Mouse (Mus musculus) forebrain, embryonic 11.5 days (tissue): ENCODE results near the gene Vmn2r22. TPM values are rescaled to one million over a fixed set of nuclear protein-coding genes. Genes with fewer than 3 reads are reported as not detected.
"Not testable (repeated sequence)": the region's sequence is repeated elsewhere in the genome, so short reads cannot be mapped to it uniquely, and the experiment has no call there.

Experiments
- ATAC-seq: fragments of 200-750 bp; cut with Nextera tagmentation; replicated peaks from 2 replicates; pipeline ENCODE4 v1.8.0; 2017; ENCODE audit warnings: moderate TSS enrichment; ENCODE audit not compliant: low FRiP score
- DNase-seq: peaks from one replicate; pipeline ENCODE4 v3.0.0-alpha.2; 2017; ENCODE audit warnings: low spot score
- H3K27ac ChIP-seq: fragments of 300-500 bp; sonication (generic); 2 replicates; pipeline ENCODE4 v1.5.1; 2014; ENCODE audit warnings: low read depth, low read length
- H3K27me3 ChIP-seq: fragments of 300-500 bp; sonication (generic); 2 replicates; pipeline ENCODE4 v1.6.1; 2014; ENCODE audit warnings: mild to moderate bottlenecking, low read length, mixed read lengths; ENCODE audit not compliant: control insufficient read depth, insufficient read depth
- H3K36me3 ChIP-seq: fragments of 300-500 bp; sonication (generic); 2 replicates; pipeline ENCODE4 v1.6.1; 2014; ENCODE audit warnings: mild to moderate bottlenecking, low read length, moderate library complexity, mixed read lengths; ENCODE audit not compliant: control insufficient read depth, insufficient read depth
- H3K4me1 ChIP-seq: fragments of 300-500 bp; sonication (generic); replicated peaks from 2 replicates; pipeline ENCODE4 v1.6.1; 2014; ENCODE audit warnings: low read length, mixed read lengths; ENCODE audit not compliant: control insufficient read depth, insufficient read depth
- H3K4me2 ChIP-seq: fragments of 300-500 bp; sonication (generic); 2 replicates; pipeline ENCODE4 v1.6.1; 2014; ENCODE audit warnings: low read depth, mild to moderate bottlenecking, low read length, moderate library complexity, mixed read lengths; ENCODE audit not compliant: severe bottlenecking
- H3K4me3 ChIP-seq: fragments of 300-500 bp; sonication (generic); 2 replicates; pipeline ENCODE4 v1.5.1; 2014; ENCODE audit warnings: low read depth, low read length
- H3K9ac ChIP-seq: fragments of 300-500 bp; sonication (generic); 2 replicates; pipeline ENCODE4 v1.6.1; 2014; ENCODE audit warnings: low read length
- H3K9me3 ChIP-seq: fragments of 300-500 bp; sonication (generic); 2 replicates; pipeline ENCODE4 v1.6.1; 2016; ENCODE audit warnings: low read length, mixed read lengths; ENCODE audit not compliant: control insufficient read depth
- WGBS: fragments of 180-500 bp; shearing (Covaris S2); extraction: QIAGEN DNeasy Blood & Tissue Kit; methylation state at CpG from one replicate; pipeline ENCODE4 v1.1.7; 2014; 5-methylcytosine and 5-hydroxymethylcytosine counted together
- polyA plus RNA-seq: library from polyadenylated mRNA; unstranded; fragments of >200 nt; fragmentation: Nextera tagmentation; extraction: Ambion mirVana; gene quantifications from 2 replicates; pipeline ENCODE4 v1.2.1, GENCODE M21; 2014

Gene Vmn2r22
- not detected in 2 replicates for polyA plus RNA-seq

GRCm38 (mm10) chr6:123650625-123651024 is at the start of gene Vmn2r22:
Gene Vmn2r22, minus strand, starts transcription at chr6:123650725.
- whole genome bisulfite sequencing: 78% methylated on average over 3 of the region's 3 CpGs
- not testable (repeated sequence) for H3K9me3 ChIP-seq, DNase-seq, H3K4me1 ChIP-seq, H3K27ac ChIP-seq, H3K4me3 ChIP-seq, H3K27me3 ChIP-seq, H3K36me3 ChIP-seq, ATAC-seq, H3K9ac ChIP-seq, H3K4me2 ChIP-seq

- Histone ChIP-seq H3K4me3 (no peak overlapping the region), H3K27ac (no peak overlapping the region), H3K36me3 (no peaks in the 10 kb centered on the region), H3K9me3 (no peaks in the 10 kb centered on the region), H3K4me2 (no peak overlapping the region), H3K9ac (no peak overlapping the region), H3K4me1 (peaks cover 3% of the 10 kb centered on the region), H3K27me3 (no peaks in the 10 kb centered on the region)
- DNase-seq (no peak), ATAC-seq (peak; percentile 69; the same call in 1 of the 2 replicates)
These were observed 46.7 kb upstream of the Vmn2r22 start for GRCm38 (mm10) chr6:123697213-123697612.

GRCm38 (mm10) chr6:123696639-123697038 is 46.1 kb upstream of the Vmn2r22 start:
- not testable (repeated sequence) for DNase-seq, H3K27me3 ChIP-seq, H3K36me3 ChIP-seq, H3K27ac ChIP-seq, H3K4me1 ChIP-seq, H3K9ac ChIP-seq, H3K4me2 ChIP-seq, H3K4me3 ChIP-seq, H3K9me3 ChIP-seq
- whole genome bisulfite sequencing: 16% methylated on average over 1 of the region's 1 CpGs
- peak; percentile 24; the same call in 1 of the 2 replicates for ATAC-seq

GRCm38 (mm10) chr6:123657040-123657439 is 6.5 kb upstream of the Vmn2r22 start:
- no peak overlapping the region for H3K27ac ChIP-seq
- ATAC-seq (no peak), DNase-seq (no peak)
- no peak overlapping the region for H3K4me3 ChIP-seq
- no peaks in the 10 kb centered on the region for H3K4me1 ChIP-seq
- H3K4me2 ChIP-seq: no peak overlapping the region
- H3K27me3 ChIP-seq: no peaks in the 10 kb centered on the region
- WGBS: 67% methylated on average over 6 of the region's 6 CpGs
- no peaks in the 10 kb centered on the region for H3K36me3 ChIP-seq
- no peaks in the 10 kb centered on the region for H3K9me3 ChIP-seq
- no peak overlapping the region for H3K9ac ChIP-seq

DNA sequence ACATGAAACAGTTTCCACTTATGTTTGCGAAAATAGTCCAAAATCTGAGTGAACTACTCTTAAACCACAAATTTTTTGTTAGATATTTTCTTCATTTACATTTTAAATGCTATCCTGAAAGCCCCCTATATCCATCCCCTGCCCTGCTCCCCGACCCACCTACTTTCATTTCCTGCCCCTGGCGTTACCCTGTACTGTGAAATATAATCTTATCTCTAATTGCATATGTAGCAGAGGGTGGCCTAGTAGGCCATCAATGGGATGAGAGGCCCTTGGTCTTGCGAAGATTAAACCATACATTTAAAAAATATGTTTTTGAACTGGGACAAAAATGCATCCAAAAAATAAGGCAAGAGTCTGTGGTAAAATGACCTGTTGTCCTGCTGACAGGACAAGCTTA is 11.1 kb downstream of the Vmn2r22 start:
- WGBS: 86% methylated on average over 4 of the region's 4 CpGs
- H3K27ac ChIP-seq, H3K4me3 ChIP-seq, ATAC-seq, H3K4me1 ChIP-seq, H3K36me3 ChIP-seq, DNase-seq, H3K27me3 ChIP-seq, H3K9me3 ChIP-seq, H3K4me2 ChIP-seq, H3K9ac ChIP-seq: not testable (repeated sequence)

- not testable (repeated sequence) for H3K27me3 ChIP-seq, H3K27ac ChIP-seq, H3K4me2 ChIP-seq, H3K36me3 ChIP-seq, H3K9me3 ChIP-seq, DNase-seq, H3K9ac ChIP-seq, ATAC-seq, H3K4me1 ChIP-seq, H3K4me3 ChIP-seq
- WGBS: no CpG with 5 or more reads among the region's 2 CpGs
These were observed 26.7 kb downstream of the Vmn2r22 start for GRCm38 (mm10) chr6:123623784-123624183.

GRCm38 (mm10) chr6:123588368-123588767 is 62.2 kb downstream of the Vmn2r22 start:
- not testable (repeated sequence) for H3K4me1 ChIP-seq, H3K9ac ChIP-seq, ATAC-seq, H3K36me3 ChIP-seq, H3K27ac ChIP-seq, H3K27me3 ChIP-seq, DNase-seq, H3K9me3 ChIP-seq, H3K4me2 ChIP-seq, H3K4me3 ChIP-seq
- WGBS: no CpG with 5 or more reads among the region's 5 CpGs

GRCm38 (mm10) chr6:123587796-123588328 is 62.7 kb downstream of the Vmn2r22 start:
- H3K36me3 ChIP-seq, DNase-seq, H3K4me1 ChIP-seq, H3K9me3 ChIP-seq, H3K27ac ChIP-seq, ATAC-seq, H3K4me2 ChIP-seq, H3K9ac ChIP-seq, H3K27me3 ChIP-seq, H3K4me3 ChIP-seq: not testable (repeated sequence)
- no CpG with 5 or more reads among the region's 2 CpGs for WGBS

DNA sequence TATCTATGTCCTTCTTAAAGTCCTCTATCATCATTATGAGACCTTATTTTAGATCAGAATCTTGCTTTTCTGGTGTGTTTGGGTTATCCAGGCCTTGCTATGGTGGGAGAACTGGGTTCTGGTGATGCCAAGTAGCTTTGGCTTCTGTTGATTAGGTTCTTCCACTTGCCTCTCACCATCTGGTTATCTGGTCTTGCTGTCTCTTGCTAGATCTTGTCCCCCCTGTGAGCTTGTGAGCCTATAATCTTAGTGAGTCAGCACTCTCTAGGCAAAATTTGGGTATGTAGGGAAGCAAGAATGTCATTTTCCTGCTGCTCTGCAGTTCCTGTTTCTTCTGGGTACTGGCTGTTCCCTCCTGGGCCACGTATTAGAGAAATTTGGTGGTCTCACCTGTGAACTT is 66.5 kb downstream of the Vmn2r22 start:
- ATAC-seq, H3K27ac ChIP-seq: not testable (repeated sequence)
- no CpG with 5 or more reads among the region's 1 CpGs for WGBS

More for the DNA sequence above, 66.5 kb downstream of the Vmn2r22 start:
- not testable (repeated sequence) for H3K36me3 ChIP-seq, H3K4me1 ChIP-seq, H3K4me2 ChIP-seq, DNase-seq, H3K9ac ChIP-seq, H3K27me3 ChIP-seq, H3K9me3 ChIP-seq, H3K4me3 ChIP-seq
